Mouse (Mus musculus): ENCODE results near the gene Snhg11. TPM values are rescaled to one million over a fixed set of nuclear protein-coding genes. Genes with fewer than 3 reads are reported as not detected.

Snhg11 gene
- total RNA-seq, 1 experiment: 15.9 TPM

DNA sequence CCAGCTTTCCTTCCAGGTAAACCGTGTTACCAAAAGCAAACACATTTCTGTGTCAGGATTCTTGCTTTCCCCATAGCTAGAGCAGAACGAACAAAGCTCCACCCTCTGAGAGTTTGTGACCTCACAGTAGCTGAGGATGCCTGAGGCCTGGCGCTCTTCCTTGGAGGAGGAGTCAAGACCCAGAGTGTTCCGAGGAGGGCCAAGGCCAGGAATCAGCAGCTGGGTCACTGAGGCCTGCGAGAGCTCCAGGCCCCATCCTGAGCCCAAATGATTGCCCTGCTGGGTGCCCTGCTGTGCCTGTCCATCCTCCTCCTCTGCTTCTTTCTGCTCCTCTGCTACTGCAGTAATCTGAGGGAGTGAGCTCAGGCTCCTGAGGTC lies 5.3 kb upstream of the Snhg11 start:
- peak; percentile 47 for DNase-seq (ENCODE audit: low read depth, low spot score)
- H3K36me3 ChIP-seq (ENCODE audit: control insufficient read depth, insufficient read depth, low read length, poor library complexity, severe bottlenecking): no peaks in the 10 kb centered on the region
- H3K27ac ChIP-seq (ENCODE audit: insufficient read depth, low read depth, low read length, poor library complexity, severe bottlenecking): peak overlapping the region; percentile 62; the same call in 1 of the 2 replicates
- peak overlapping the region; percentile 11; the same call in 1 of the 2 replicates for H3K9ac ChIP-seq (ENCODE audit: insufficient read depth, low read depth, low read length, poor library complexity, severe bottlenecking)
- H3K9me3 ChIP-seq (ENCODE audit: control insufficient read depth, insufficient read depth, low read depth, low read length): no peaks in the 10 kb centered on the region
- peaks cover 0 to 4% of the 10 kb centered on the region in 2 experiments; a peak in 1 of 4 replicates for H3K4me1 ChIP-seq (ENCODE audit: control insufficient read depth in 2 of 2, insufficient read depth in 2 of 2, low read length in 2 of 2, poor library complexity in 1 of 2)
- TF ChIP-seq MAFK (IDR thresholded peaks at IDR 0.05; ENCODE audit: insufficient read depth, low read depth, low read length): no peak
- no peak for TF ChIP-seq ZC3H11A (IDR thresholded peaks at IDR 0.05; ENCODE audit: borderline replicate concordance, low read depth, low read length)
- no peak for TF ChIP-seq CHD2 (IDR thresholded peaks at IDR 0.05; ENCODE audit: low read depth, low read length)
- TF ChIP-seq ZNF384 (IDR thresholded peaks at IDR 0.05; ENCODE audit: low read depth, low read length): no peak
- TF ChIP-seq HCFC1 (IDR thresholded peaks at IDR 0.05; ENCODE audit: borderline replicate concordance, insufficient read depth, low read length): no peak
- no peak overlapping the region for H3K4me3 ChIP-seq (ENCODE audit: insufficient read depth in 1 of 2, low read depth in 1 of 2, low read length in 2 of 2, poor library complexity in 1 of 2, severe bottlenecking in 1 of 2)
- in situ Hi-C loops (cut with MboI; ENCODE audit: low sequenced_read_pairs in 2 of 2, unreplicated experiment in 2 of 2): no loop called here

DNA sequence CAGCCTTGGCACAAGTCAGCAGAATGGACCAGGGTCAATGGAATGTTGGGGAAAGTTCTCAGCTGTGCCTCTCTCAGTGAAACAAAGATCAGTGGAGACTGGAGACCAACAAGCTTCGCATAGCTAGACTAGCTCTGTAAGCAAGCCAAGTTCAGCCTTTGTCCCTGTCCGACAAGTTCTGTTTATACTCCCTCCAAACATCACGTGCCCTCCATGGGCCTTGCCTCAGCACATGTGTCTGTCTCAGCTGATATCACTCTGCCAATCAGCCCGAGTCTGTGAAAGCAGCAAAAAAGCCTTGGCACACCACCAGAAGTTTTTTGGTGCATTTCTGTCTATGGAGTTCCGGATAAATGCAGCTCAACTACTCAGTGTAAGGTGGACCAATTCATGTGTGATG lies 2.4 kb upstream of the Snhg11 start:
- TF ChIP-seq MAFK (IDR thresholded peaks at IDR 0.05; ENCODE audit: insufficient read depth, low read depth, low read length) (no peak), CHD2 (IDR thresholded peaks at IDR 0.05; ENCODE audit: low read depth, low read length) (no peak), ZC3H11A (IDR thresholded peaks at IDR 0.05; ENCODE audit: borderline replicate concordance, low read depth, low read length) (no peak), ZNF384 (IDR thresholded peaks at IDR 0.05; ENCODE audit: low read depth, low read length) (no peak), HCFC1 (IDR thresholded peaks at IDR 0.05; ENCODE audit: borderline replicate concordance, insufficient read depth, low read length) (no peak)
- DNase-seq (ENCODE audit: low read depth, low spot score): no peak

DNA sequence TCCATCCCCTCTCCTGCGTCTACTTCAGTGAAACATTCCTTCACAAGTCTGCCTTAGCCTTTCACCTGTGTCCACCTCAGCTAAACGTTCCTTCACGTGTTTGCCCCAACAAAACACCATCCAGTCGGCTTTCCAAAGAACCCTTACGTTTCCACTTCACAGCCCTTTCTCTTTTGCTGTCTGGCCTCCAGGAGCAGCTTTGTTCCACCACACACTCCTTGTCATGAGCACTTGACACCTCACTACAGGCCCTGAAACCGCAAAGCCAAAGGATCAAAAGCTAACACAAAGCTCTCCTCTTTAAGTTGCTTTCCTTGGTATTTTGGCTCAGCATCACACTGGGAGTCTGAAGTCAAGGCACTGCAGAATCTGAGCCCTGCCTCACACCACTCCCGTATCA lies 1.9 kb upstream of the Snhg11 start:
- H3K4me3 ChIP-seq (ENCODE audit: insufficient read depth in 1 of 2, low read depth in 1 of 2, low read length in 2 of 2, poor library complexity in 1 of 2, severe bottlenecking in 1 of 2): no peak overlapping the region
- no peak for TF ChIP-seq HCFC1 (IDR thresholded peaks at IDR 0.05; ENCODE audit: borderline replicate concordance, insufficient read depth, low read length)
- TF ChIP-seq CHD2 (IDR thresholded peaks at IDR 0.05; ENCODE audit: low read depth, low read length): no peak
- no peak for TF ChIP-seq ZNF384 (IDR thresholded peaks at IDR 0.05; ENCODE audit: low read depth, low read length)
- no peak for TF ChIP-seq ZC3H11A (IDR thresholded peaks at IDR 0.05; ENCODE audit: borderline replicate concordance, low read depth, low read length)
- no peak for TF ChIP-seq MAFK (IDR thresholded peaks at IDR 0.05; ENCODE audit: insufficient read depth, low read depth, low read length)
- in situ Hi-C loops (cut with MboI; ENCODE audit: low sequenced_read_pairs in 2 of 2, unreplicated experiment in 2 of 2): no loop called here
- DNase-seq (ENCODE audit: low read depth, low spot score): no peak
- peaks cover 7% of the 10 kb centered on the region; the same call in 1 of the 2 replicates for H3K36me3 ChIP-seq (ENCODE audit: control insufficient read depth, insufficient read depth, low read length, poor library complexity, severe bottlenecking)
- H3K9me3 ChIP-seq (ENCODE audit: control insufficient read depth, insufficient read depth, low read depth, low read length): no peaks in the 10 kb centered on the region
- peaks cover 0 to 9% of the 10 kb centered on the region in 2 experiments; a peak in 1 of 4 replicates for H3K4me1 ChIP-seq (ENCODE audit: control insufficient read depth in 2 of 2, insufficient read depth in 2 of 2, low read length in 2 of 2, poor library complexity in 1 of 2)
- H3K9ac ChIP-seq (ENCODE audit: insufficient read depth, low read depth, low read length, poor library complexity, severe bottlenecking): no peak overlapping the region
- no peak overlapping the region for H3K27ac ChIP-seq (ENCODE audit: insufficient read depth, low read depth, low read length, poor library complexity, severe bottlenecking)

More for the DNA sequence above, 2.4 kb upstream of the Snhg11 start:
- no peaks in the 10 kb centered on the region for H3K9me3 ChIP-seq (ENCODE audit: control insufficient read depth, insufficient read depth, low read depth, low read length)
- peaks cover 3% of the 10 kb centered on the region; the same call in 1 of the 2 replicates for H3K36me3 ChIP-seq (ENCODE audit: control insufficient read depth, insufficient read depth, low read length, poor library complexity, severe bottlenecking)
- peaks cover 0 to 9% of the 10 kb centered on the region in 2 experiments; a peak in 1 of 4 replicates for H3K4me1 ChIP-seq (ENCODE audit: control insufficient read depth in 2 of 2, insufficient read depth in 2 of 2, low read length in 2 of 2, poor library complexity in 1 of 2)
- H3K9ac ChIP-seq (ENCODE audit: insufficient read depth, low read depth, low read length, poor library complexity, severe bottlenecking): no peak overlapping the region
- in situ Hi-C loops (cut with MboI; ENCODE audit: low sequenced_read_pairs in 2 of 2, unreplicated experiment in 2 of 2): no loop called here
- no peak overlapping the region for H3K27ac ChIP-seq (ENCODE audit: insufficient read depth, low read depth, low read length, poor library complexity, severe bottlenecking)
- H3K4me3 ChIP-seq (ENCODE audit: insufficient read depth in 1 of 2, low read depth in 1 of 2, low read length in 2 of 2, poor library complexity in 1 of 2, severe bottlenecking in 1 of 2): no peak overlapping the region

DNA sequence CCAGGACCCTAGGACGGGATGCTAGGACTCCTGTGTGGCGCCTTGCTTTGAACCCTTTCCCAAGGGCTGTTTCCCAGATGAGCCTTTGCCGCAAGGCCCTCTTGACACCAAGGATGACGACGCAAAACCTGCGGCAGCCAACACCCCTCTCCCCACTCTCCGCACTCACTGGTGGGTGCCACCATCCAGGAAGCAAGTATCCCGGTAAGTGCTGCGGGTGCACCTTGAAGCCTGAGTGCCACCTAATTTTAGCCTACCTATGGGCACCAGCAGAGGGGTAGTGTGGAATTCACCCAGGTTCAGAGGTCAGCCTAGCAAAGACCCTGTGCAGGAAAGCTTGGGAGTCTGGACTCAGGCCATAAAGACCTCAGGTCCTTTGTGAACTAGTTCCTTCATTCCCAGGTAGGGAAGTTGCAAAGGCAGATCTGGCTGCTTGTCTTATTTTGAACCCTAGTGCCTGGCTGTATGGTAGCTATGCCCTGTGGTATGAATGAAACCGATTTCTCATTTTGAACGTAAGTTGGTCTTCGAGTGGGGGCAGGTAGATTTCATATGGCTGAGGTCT lies 767 bp downstream of the Snhg11 start:
- Histone ChIP-seq H3K9ac (ENCODE audit: insufficient read depth, low read depth, low read length, poor library complexity, severe bottlenecking) (peak overlapping the region; percentile 70), H3K27ac (ENCODE audit: insufficient read depth, low read depth, low read length, poor library complexity, severe bottlenecking) (no peak overlapping the region)
- in situ Hi-C loops (cut with MboI; ENCODE audit: low sequenced_read_pairs in 2 of 2, unreplicated experiment in 2 of 2): no loop called here

More for the DNA sequence above, 767 bp downstream of the Snhg11 start:
- no peak for DNase-seq (ENCODE audit: low read depth, low spot score)
- peaks cover 14% of the 10 kb centered on the region; the same call in 1 of the 2 replicates for H3K36me3 ChIP-seq (ENCODE audit: control insufficient read depth, insufficient read depth, low read length, poor library complexity, severe bottlenecking)
- H3K9me3 ChIP-seq (ENCODE audit: control insufficient read depth, insufficient read depth, low read depth, low read length): no peaks in the 10 kb centered on the region
- TF ChIP-seq ZNF384 (IDR thresholded peaks at IDR 0.05; ENCODE audit: low read depth, low read length) (no peak), HCFC1 (IDR thresholded peaks at IDR 0.05; ENCODE audit: borderline replicate concordance, insufficient read depth, low read length) (no peak), MAFK (IDR thresholded peaks at IDR 0.05; ENCODE audit: insufficient read depth, low read depth, low read length) (no peak)
- H3K4me1 ChIP-seq (ENCODE audit: control insufficient read depth in 2 of 2, insufficient read depth in 2 of 2, low read length in 2 of 2, poor library complexity in 1 of 2): peaks cover 0 to 5% of the 10 kb centered on the region in 2 experiments; a peak in 1 of 4 replicates
- peak overlapping the region; percentile 72 to 73 for H3K4me3 ChIP-seq (ENCODE audit: insufficient read depth in 1 of 2, low read depth in 1 of 2, low read length in 2 of 2, poor library complexity in 1 of 2, severe bottlenecking in 1 of 2)

All from ES-E14 (cell line).